Mouse (Mus musculus) right cerebral cortex, postnatal 10 days (tissue): Measurements from ENCODE around the gene Gm21094.
"Not testable (repeated sequence)": the region's sequence is repeated elsewhere in the genome, so short reads cannot be mapped to it uniquely, and the experiment has no call there.

Experiments used
- DNase-seq, 2 experiments: peaks; one replicate each; pipeline ENCODE4 v3.0.0; 2021; ENCODE audit warnings: low spot score in 2 of 2

Gene Gm21094

GRCm38 (mm10) chrY:32620343-32620742 is at the start of gene Gm21094:
TSS of gene Gm21094 (minus strand) at chrY:32620443.
- not testable (repeated sequence) for DNase-seq
